Mouse (Mus musculus) lung, postnatal 10 days (tissue): ENCODE measurements around the gene Plxna3.
"Not testable (repeated sequence)": the region's sequence is repeated elsewhere in the genome, so short reads cannot be mapped to it uniquely, and the experiment has no call there.

Experiments used
- DNase-seq: peaks from one replicate; pipeline ENCODE4 v3.0.0; 2021

Plxna3 gene

DNA sequence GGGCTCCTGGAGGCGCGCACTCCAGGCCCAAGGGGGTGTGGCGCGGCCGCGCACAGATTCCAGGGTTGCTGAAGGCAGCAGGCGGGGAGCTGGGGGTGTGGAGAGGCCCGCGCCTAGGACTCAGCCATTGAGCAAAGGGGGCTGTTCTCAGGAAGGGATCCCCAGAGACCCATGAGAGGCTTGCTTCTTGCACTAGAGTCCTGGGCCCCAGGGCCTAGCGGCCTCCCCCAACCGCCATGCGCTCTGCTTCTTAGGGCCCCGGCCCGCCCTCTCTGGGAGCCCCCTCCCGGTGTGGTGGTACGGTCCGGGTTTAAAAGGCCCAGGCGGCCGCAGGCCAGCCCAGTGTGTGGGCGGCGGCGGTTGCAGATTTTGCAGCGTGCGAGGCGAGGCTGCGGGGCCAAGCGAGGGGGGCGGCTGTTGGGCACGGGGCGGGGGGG, at the start of gene Plxna3:
Plxna3 (plus strand) TSS at position 342 of the 437 bp plus-strand sequence.
- peak; percentile 74 for DNase-seq

- DNase-seq = no peak
These were observed 47.7 kb upstream of the Plxna3 start for GRCm38 (mm10) chrX:74281041-74281731.

- DNase-seq = peak; percentile 92
These were observed 47.0 kb upstream of the Plxna3 start, which contains the start of the genes Taz and Dnase1l1 for GRCm38 (mm10) chrX:74281732-74282394. Taz (plus strand) TSS chrX:74281912. Dnase1l1 (minus strand) TSS chrX:74282337.

- peak; percentile 93 for DNase-seq
These were observed 46.3 kb upstream of the Plxna3 start for GRCm38 (mm10) chrX:74282395-74283091.

DNA sequence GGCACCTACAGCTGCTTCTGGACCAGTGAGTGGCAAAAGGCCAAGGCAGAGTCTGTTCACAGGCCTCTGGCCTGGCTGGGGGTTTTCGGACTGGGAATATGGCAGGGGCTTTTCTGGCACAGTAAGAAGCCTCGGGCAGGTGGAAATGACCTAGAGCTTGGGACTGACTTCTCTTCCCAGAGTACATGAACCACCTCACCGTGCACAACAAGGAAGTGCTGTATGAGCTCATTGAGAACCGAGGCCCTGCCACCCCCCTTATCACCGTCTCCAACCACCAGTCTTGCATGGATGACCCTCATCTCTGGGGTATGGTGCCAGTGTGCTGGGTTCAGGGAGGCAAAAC, 45.8 kb upstream of the Plxna3 start:
- DNase-seq = no peak

DNA sequence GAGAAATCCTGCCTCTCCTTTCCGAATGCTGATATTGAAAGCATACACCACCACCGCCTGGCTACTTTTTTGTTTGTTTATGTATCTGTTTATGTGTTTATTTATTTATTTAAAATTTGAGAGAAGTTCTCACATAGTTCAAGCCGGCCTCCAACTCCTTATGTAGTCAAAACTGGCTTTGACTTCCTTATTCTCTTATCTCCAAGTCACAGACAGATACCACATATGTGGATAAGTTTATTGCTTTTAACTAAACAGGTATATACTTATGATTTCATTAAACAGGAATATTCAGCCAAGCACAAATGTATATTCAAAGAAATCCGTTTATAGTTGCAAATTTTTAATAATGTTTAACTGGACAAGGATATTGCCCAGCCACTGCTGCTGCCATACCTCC, 35.4 kb upstream of the Plxna3 start:
- DNase-seq = no peak

DNA sequence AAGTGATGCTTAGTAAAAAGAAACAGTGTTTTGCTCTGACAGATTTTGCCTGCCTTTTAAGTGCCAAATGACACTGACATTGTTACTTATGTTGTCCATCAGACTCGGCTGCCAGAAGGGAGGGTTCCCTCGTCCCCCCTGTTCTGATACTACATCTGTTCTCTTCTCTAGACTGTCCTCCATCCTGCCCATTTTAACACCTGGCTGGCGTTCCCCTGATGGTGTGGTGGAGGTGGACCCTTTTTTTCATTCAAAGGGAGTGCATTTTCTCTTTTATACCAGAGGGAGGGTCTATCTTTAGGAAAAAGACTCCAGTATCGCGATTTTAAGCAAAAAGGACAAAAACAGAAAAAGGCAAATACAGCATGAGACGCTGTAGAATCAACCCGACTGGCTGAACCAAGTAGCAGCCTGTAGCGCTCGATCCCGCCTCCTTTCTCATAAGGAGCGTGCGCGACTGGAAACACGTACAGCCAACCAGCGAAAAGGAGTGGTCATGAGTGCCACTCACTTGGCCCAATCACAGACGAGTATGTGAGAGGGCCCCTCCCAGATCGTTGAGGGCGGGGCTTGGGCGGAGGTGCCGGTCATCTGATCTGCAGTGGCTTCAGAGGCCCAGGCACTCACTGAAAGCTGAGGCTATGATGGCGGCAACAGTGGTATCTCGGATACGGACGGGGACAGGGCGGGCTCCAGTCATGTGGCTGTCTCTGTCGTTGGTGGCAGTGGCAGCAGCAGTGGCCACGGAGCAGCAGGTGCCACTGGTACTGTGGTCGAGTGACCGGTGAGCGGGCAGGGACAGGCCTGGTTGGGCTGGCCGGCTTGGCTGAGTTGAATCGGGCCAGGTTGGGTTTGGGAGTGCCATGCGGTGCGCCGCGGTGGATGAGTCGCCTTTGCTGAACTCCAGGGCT, 32.1 kb upstream of the Plxna3 start, which contains the start of gene Atp6ap1:
Atp6ap1 (plus strand) TSS at position 560 of the 911 bp plus-strand sequence.
- DNase-seq = peak; percentile 97

GRCm38 (mm10) chrX:74298348-74298747, 30.5 kb upstream of the Plxna3 start:
- no peak for DNase-seq

DNA sequence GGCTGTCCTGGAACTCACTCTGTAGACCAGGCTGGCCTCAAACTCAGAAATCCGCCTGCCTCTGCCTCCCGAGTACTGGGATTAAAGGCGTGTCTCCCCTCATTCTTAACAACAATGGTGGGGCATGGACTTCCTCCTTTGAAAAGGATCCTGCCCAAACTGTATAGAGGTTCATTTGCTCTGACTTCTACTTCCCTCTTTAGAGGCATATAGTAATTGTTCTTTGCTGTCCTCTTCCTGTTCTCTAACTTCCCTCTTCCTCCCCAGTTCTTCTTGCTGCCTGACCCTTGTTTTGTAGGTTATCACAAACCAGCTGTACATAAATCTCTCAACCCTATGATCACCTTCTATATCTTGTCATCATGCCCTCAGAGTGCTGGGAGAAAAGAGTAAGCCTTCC, 29.1 kb upstream of the Plxna3 start:
- DNase-seq = no peak

- DNase-seq = peak; percentile 76
These were observed 23.8 kb upstream of the Plxna3 start, which contains the start of gene Gdi1 for GRCm38 (mm10) chrX:74304867-74305700. Gdi1 (plus strand) TSS chrX:74304998.

DNA sequence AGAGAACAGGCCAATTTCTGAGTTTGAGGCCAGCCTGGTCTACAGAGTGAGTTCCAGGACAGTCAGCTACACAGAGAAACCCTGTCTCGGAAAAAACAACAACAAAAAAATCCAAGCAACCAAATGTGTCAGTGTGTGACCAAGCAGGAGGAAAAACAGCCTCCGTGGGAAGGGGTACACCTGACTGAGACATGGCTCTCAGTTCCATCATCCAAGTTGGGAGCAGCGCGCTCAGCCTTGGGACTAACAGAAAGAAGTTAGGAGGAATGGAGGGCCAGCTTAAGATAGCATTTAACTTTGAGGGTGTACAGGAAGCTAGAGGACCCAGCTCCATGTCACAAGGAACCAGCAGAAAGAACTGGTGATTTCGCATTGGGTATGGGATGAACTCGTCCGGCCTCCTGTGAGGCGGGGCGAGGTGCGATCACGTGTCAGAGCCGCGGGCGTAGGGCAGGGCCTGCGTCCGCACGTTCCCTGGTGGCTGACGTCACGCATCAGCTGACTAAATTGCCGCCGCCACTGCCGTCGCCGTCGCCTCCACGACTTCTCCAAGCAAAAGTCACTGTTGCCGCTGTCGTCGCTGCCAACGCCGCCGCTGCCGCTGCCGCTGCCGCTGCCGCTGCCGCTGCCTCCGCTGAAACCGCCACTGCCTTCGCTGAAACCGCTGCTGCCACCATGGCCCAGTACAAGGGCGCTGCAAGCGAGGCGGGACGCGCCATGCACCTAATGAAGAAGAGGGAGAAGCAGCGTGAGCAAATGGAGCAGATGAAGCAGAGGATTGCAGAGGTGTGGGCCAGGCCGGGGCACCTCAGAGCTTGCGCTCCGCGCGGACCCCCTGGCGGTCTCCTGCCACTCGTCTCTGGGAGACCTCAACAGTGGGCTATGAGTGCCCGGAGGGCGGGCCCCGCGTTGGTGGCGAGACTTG, 16.1 kb upstream of the Plxna3 start, which contains the start of gene Fam50a:
Fam50a (plus strand) TSS at position 494 of the 925 bp plus-strand sequence.
- peak; percentile 94 for DNase-seq

DNA sequence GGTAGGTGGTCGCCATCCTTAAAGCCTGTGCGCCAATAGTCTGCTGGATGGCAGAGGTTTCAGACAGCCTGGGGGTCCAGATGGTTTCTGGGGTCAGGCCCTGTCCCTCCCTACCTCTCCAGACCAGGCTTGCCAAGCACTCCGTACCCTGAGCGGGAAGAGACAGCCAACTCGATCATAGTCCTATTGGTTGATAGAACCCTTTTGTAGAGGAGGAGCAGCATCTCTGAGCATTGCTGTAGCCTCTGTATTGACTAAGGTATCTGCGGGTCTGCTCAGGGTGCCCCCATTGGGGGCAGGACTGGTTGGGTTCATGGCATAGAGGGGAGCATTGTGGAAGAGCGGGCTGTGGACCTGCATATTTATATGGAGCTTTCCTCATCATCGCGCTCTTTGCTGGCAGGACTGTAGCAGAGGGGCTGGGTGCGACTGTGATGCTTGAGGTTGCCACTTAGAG, 377 bp downstream of the Plxna3 start:
- DNase-seq = no peak

GRCm38 (mm10) chrX:74330166-74330930, 1.5 kb downstream of the Plxna3 start:
- DNase-seq = no peak

- DNase-seq = no peak
These were observed 24.0 kb downstream of the Plxna3 start for GRCm38 (mm10) chrX:74352645-74353466.

GRCm38 (mm10) chrX:74353467-74353770, 24.6 kb downstream of the Plxna3 start, which contains the start of gene Lage3:
Lage3 (minus strand) TSS chrX:74353618.
- peak; percentile 88 for DNase-seq

- DNase-seq = not testable (repeated sequence)
These were observed 28.2 kb downstream of the Plxna3 start for GRCm38 (mm10) chrX:74357069-74357468.

GRCm38 (mm10) chrX:74359171-74359570, 30.3 kb downstream of the Plxna3 start:
- DNase-seq = no peak

DNA sequence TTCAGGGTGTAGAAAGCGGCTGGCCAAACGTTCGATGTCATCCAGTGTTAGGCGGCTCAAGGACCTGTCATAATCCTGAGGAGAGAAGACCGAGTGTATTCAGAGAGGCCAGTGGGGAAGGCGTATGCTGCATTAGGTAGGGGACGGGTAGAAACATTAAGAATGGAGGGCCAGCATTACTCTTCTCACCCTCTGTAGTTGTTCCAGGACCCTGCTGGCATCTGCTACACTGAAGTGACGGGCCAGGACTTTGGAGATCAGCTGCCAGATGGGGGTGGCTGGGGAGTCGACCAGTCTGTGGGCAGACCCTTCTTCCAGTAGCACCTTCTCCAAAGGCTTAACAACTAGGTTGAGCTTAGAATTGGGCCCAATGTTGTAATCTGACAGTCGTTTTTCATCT, 38.6 kb downstream of the Plxna3 start:
- no peak for DNase-seq
